Mouse (Mus musculus): ENCODE results near the gene Gucd1.
"Not testable (repeated sequence)": the region's sequence is repeated elsewhere in the genome, so short reads cannot be mapped to it uniquely, and the experiment has no call there.

Gucd1 gene

GRCm38 (mm10) chr10:75517758-75518143 is at the start of gene Gucd1:
TSS of gene Gucd1 (minus strand) at chr10:75517972.
- peak; percentile 94 to 95 for DNase-seq (ENCODE audit: low spot score in 2 of 2)

- not testable (repeated sequence) for DNase-seq (ENCODE audit: low spot score in 2 of 2)
These were observed 49.0 kb upstream of the Gucd1 start for GRCm38 (mm10) chr10:75566765-75567164.

- DNase-seq (ENCODE audit: low spot score in 2 of 2) = no peak
These were observed 48.5 kb upstream of the Gucd1 start for GRCm38 (mm10) chr10:75566321-75566720.

GRCm38 (mm10) chr10:75565906-75566305 is 48.1 kb upstream of the Gucd1 start:
- DNase-seq (ENCODE audit: low spot score in 2 of 2) = no peak

DNA sequence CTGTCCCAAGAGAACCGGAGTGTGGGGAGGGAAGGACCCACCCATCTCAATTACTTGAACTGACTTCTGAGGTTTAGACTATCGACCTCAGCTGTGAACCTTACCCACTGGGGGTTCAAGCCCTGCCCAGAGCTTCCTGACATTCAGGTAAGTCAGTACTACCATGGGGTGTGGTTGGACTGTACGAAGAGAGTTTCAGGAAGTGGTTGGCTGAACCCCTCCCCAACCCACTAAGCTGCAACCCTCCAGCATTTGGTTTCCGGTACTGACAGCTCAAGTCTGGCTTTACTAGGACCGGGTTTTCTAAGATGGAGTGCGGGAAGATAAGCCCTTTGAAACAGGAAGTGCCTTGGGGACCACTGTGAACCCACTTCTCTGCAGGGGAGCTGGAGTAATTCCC is 47.7 kb upstream of the Gucd1 start:
- DNase-seq (ENCODE audit: low spot score in 2 of 2) = peak; percentile 67 to 74

- DNase-seq (ENCODE audit: low spot score in 2 of 2) = no peak
These were observed 47.0 kb upstream of the Gucd1 start for GRCm38 (mm10) chr10:75564687-75565265.

GRCm38 (mm10) chr10:75562596-75562995 is 44.8 kb upstream of the Gucd1 start:
- DNase-seq (ENCODE audit: low spot score in 2 of 2) = no peak

DNA sequence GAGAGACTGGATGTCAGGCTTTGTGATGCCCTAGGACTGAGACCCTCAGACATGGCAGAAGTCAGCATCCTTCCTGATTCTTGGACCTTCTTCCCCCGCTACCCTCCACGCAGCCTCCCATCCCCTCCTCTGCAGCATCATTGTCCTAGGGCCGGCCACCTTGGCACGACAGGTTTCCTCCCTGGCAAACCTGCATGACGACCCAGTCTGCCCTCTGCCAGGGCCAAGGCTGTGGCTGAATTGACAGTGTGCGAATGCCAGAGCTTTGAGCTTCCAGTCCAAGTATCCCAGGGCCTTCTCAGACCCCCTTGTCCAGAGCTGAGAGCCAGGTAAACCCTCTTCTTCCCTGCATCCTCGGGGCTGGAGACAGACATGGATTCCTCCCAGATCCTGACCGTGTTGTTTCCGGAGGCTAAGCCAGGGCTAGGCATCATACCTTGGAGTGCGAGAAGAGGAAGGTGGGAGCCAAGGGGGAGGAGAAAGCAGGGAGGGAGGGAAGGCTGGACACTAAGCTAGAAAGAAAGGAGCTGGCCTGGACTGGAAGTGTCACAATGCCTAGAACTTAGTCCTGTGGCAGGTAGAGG is 43.4 kb upstream of the Gucd1 start, which contains the start of gene Ggt1:
TSS of gene Ggt1 (plus strand) at position 534 of the 584 bp plus-strand sequence.
- DNase-seq (ENCODE audit: low spot score in 2 of 2) = no peak

GRCm38 (mm10) chr10:75560549-75560899 is 42.8 kb upstream of the Gucd1 start:
- DNase-seq (ENCODE audit: low spot score in 2 of 2) = no peak

GRCm38 (mm10) chr10:75559676-75560548 is 42.1 kb upstream of the Gucd1 start, which contains the start of gene Lrrc75b:
TSS of gene Lrrc75b (minus strand) at chr10:75560330.
- DNase-seq (ENCODE audit: low spot score in 2 of 2) = no peak

DNA sequence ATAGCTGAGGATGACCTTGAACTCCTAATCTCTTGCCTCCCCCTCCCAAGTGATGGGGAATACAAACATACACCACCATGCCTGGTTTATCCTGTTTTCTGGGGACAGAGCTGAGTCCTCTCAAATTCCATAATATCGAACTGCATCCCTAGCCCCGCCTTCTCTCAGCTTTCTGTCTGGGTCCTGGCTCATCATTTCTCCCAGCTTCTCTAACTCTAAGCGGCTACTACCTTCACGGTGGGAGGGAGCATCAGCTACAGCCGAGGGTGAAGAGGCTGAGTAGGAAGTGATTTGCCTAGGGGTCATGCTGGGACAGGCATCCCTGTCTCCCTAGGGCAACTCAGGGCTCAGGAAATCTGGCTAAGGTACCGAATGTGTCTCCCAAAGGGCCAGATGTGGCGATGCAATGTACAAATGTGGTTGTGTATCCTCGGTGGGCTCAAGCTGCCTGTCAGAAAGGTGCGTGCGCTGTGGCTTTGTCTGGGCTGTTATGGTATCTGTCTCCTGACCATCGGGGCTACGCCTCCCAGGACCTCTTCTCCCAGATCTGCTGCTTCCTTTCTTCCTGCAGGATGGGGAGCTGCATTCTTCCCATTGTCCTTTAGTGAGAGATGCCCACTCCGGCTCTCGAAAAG is 41.4 kb upstream of the Gucd1 start:
- no peak for DNase-seq (ENCODE audit: low spot score in 2 of 2)

DNA sequence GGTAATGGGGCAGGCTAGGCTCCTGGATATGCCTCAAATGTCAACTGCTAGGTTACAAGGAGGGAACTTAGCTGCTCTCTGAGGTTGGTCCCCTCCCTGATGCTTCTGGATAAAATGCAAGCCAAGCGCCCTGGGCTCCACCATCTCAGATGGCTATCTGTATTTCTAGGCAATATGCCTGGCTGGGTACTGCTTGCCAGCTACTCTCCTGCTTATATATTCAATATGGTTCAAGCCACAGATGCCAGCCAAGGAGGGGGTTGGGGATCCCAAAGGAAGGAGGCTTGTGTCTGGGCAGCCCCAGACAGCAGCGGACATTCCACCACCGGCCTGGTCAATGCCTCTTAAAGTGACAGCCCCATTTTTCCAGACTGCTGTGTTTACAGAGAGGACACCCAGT is 40.7 kb upstream of the Gucd1 start:
- DNase-seq (ENCODE audit: low spot score in 2 of 2) = no peak

DNA sequence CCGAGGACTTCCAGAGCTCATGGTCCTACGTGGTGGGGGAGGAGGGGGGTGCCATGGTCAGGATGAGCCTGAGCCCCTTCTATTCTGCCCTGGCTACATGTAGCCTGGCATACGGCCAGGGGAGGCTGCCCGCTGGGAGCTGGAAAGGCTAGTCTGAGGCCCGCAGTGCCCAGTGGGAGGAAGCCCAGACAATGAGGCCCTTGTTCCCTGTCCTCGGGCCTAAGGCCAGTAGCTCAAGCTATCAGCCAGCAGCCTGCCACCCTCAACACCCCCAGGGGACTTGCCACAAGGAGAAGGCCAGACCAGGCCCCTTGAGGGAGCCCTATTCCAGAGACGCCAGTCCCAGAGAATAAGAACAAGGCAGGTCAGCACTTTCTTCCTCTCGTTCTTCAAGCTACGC is 38.3 kb upstream of the Gucd1 start:
- no peak for DNase-seq (ENCODE audit: low spot score in 2 of 2)

- no peak for DNase-seq (ENCODE audit: low spot score in 2 of 2)
These were observed 37.8 kb upstream of the Gucd1 start for GRCm38 (mm10) chr10:75555557-75555956.

DNA sequence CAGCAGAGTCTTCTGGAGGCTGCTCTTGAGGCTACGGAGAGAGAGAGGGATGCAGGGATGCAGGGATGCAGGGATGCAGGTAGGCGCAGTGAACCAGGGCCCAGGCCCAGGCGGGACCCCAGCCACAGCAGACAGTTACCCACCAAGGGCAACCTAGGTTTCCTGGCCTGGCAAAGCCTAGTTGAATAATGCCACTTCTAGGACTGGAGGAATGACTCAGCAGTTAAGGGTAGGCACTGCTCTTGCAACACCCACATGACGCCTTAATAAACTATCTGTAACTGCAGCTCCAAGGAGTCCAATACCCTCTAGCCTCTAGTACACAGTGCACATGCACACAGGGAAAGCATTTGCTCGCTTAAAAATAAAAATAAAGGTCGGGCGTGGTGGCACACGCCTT is 36.3 kb upstream of the Gucd1 start:
- DNase-seq (ENCODE audit: low spot score in 2 of 2) = no peak

DNA sequence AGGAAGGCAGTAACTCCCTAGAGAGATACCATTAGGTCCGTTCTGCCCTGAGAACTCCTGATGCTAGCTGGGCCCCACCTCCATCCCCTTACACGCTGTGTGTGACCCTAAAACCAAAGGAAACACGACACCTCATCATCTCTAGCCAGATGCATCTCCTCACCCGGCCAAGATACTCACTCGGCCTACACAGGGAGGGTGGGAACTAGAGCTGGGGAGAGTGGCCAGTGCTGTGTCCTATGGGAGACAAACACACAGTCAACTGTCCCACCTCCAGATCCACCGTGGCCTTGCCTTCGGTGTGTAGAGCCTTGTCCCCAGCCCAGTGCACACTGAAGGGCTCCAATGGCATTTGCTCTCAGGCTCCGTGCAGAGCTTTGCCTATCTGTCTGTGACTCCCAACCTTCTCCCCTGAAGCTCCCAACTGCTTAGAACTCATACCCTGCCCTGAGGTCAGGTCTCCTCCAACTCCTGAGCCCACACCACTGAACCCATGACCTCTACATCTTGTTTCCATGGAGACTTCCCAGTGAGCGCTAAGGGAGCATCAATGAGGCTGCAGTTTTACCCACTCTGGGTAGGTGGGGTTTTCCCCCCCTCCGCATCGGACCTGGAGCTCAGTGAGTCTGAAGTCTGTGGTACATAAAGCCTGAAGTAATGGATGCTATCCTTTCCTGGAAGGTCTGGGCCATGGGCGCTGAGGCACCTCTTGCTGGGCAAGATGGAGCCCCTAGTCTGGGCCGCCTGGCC is 35.1 kb upstream of the Gucd1 start:
- no peak for DNase-seq (ENCODE audit: low spot score in 2 of 2)

DNA sequence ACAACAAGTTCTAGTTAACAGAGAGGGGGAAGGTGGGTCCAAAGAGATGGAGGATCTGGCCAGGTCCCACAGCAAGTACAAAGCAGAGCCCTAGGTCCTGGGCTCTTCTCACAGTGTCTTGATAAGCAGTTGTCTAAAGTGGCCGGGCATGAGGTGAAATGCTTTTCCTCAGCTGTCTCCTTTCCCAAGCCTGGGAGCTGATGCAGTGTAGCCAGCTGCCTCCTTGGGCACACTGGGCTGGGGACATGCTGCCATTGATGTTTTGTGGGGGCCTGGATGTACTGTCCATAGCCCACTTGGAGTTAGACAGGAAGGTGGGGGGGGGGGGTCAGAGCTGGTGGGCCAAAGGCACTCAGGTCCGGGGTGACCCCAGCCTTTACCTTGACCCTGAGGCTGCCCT is 34.3 kb upstream of the Gucd1 start:
- no peak for DNase-seq (ENCODE audit: low spot score in 2 of 2)

GRCm38 (mm10) chr10:75551175-75551574 is 33.4 kb upstream of the Gucd1 start:
- no peak for DNase-seq (ENCODE audit: low spot score in 2 of 2)

- DNase-seq (ENCODE audit: low spot score in 2 of 2) = no peak
These were observed 32.1 kb upstream of the Gucd1 start for GRCm38 (mm10) chr10:75549886-75550285.

DNA sequence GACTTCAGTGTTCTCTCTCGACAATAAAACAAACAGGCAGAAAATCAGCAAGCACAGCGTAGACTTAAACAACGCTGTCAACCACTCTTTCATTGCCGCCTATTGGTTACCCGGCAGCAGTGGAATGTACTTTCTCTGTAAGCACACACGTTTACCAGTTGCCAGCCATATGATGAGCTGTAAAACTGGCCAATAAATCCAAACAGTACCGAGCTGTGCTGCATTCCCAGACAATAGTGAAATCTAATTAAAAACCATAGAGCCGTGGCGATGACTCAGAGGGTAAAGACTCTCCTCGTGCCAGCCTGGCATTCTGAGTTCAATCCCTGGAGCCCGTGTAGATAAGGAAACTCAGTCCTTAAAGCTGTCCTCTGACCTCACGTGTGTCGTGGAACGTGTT is 30.7 kb upstream of the Gucd1 start:
- no peak for DNase-seq (ENCODE audit: low spot score in 2 of 2)

- no peak for DNase-seq (ENCODE audit: low spot score in 2 of 2)
These were observed 30.1 kb upstream of the Gucd1 start for GRCm38 (mm10) chr10:75547901-75548300.

- no peak for DNase-seq (ENCODE audit: low spot score in 2 of 2)
These were observed 18.4 kb upstream of the Gucd1 start for GRCm38 (mm10) chr10:75536123-75536522.

All from thymus, postnatal 10 days (tissue).